Mouse (Mus musculus) heart, embryonic 16.5 days (tissue): ENCODE measurements around the gene Efnb1. TPM values are rescaled to one million over a fixed set of nuclear protein-coding genes. Genes with fewer than 3 reads are reported as not detected.
A peak's percentile ranks its signal among the peaks of the same experiment; 100 is the strongest.

Experiments used
- ATAC-seq: fragments of 200-750 bp; cut with Nextera tagmentation; replicated peaks from 2 replicates; pipeline ENCODE4 v1.8.0; 2017; ENCODE audit warnings: moderate number of reproducible peaks; ENCODE audit not compliant: insufficient read depth, low FRiP score; ENCODE audit errors: extremely low read depth
- H3K27ac ChIP-seq: fragments of 300-500 bp; sonication (generic); 2 replicates; pipeline ENCODE4 v1.5.1; 2014; ENCODE audit warnings: mild to moderate bottlenecking, low read length, control low read depth, moderate library complexity
- H3K27me3 ChIP-seq: fragments of 300-500 bp; sonication (generic); 2 replicates; pipeline ENCODE4 v1.6.1; 2014; ENCODE audit warnings: low read length, mixed read lengths; ENCODE audit not compliant: control insufficient read depth, insufficient read depth
- H3K36me3 ChIP-seq: fragments of 300-500 bp; sonication (generic); 2 replicates; pipeline ENCODE4 v1.6.1; 2014; ENCODE audit not compliant: control insufficient read depth, insufficient read depth
- H3K4me1 ChIP-seq: fragments of 300-500 bp; sonication (generic); 2 replicates; pipeline ENCODE4 v1.6.1; 2014; ENCODE audit warnings: low read length, mixed read lengths; ENCODE audit not compliant: control insufficient read depth, insufficient read depth
- H3K4me2 ChIP-seq: fragments of 300-500 bp; sonication (generic); 2 replicates; pipeline ENCODE4 v1.6.1; 2014; ENCODE audit warnings: low read depth, mild to moderate bottlenecking, control low read depth, low read length
- H3K4me3 ChIP-seq: fragments of 300-500 bp; sonication (generic); 2 replicates; pipeline ENCODE4 v1.5.1; 2014; ENCODE audit warnings: mild to moderate bottlenecking, control low read depth, low read length
- H3K9ac ChIP-seq: fragments of 300-500 bp; sonication (generic); 2 replicates; pipeline ENCODE4 v1.6.1; 2014; ENCODE audit warnings: low read length, control low read depth
- H3K9me3 ChIP-seq: fragments of 300-500 bp; sonication (generic); replicated peaks from 2 replicates; pipeline ENCODE4 v1.6.1; 2016; ENCODE audit warnings: low read length; ENCODE audit not compliant: control insufficient read depth
- WGBS: fragments of 180-500 bp; shearing (Covaris S2); extraction: QIAGEN DNeasy Blood & Tissue Kit; methylation state at CpG from one replicate; pipeline ENCODE4 v1.1.7; 2014; 5-methylcytosine and 5-hydroxymethylcytosine counted together
- polyA plus RNA-seq: library from polyadenylated mRNA; unstranded; fragments of >200 nt; fragmentation: Nextera tagmentation; extraction: Ambion mirVana; gene quantifications from 2 replicates; pipeline ENCODE4 v1.2.1, GENCODE M21; 2015

Efnb1 gene
- polyA plus RNA-seq, 1 experiment from 2014 or later: 17.4 TPM

DNA sequence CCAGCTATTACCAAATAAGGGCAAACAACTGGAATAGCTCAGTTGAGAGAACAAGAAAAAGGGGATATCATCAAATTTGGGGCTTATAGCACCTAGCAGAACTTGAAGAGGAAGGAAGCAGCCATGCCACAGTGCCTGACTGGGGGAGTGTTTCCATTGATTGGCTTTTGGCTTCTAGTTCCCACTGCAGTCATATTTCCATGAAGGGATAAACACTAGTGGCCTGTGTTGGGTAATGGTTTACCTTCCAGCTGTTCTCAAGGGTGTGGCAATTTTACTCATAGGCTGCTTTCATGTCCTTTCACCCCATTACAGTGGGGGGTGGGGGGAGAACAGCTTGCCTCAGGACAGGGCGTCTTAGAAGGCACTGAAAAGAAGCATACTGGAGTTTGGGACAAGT is 31.1 kb downstream of the Efnb1 start:
- Histone ChIP-seq H3K9ac (no peak overlapping the region), H3K27ac (no peak overlapping the region), H3K4me3 (no peak overlapping the region), H3K4me1 (peaks cover 3% of the 10 kb centered on the region), H3K36me3 (no peaks in the 10 kb centered on the region), H3K9me3 (no peaks in the 10 kb centered on the region), H3K4me2 (no peak overlapping the region), H3K27me3 (peaks cover 9% of the 10 kb centered on the region; the same call in 1 of the 2 replicates)
- WGBS: 80% methylated on average over 1 of the region's 1 CpGs
- ATAC-seq: no peak

DNA sequence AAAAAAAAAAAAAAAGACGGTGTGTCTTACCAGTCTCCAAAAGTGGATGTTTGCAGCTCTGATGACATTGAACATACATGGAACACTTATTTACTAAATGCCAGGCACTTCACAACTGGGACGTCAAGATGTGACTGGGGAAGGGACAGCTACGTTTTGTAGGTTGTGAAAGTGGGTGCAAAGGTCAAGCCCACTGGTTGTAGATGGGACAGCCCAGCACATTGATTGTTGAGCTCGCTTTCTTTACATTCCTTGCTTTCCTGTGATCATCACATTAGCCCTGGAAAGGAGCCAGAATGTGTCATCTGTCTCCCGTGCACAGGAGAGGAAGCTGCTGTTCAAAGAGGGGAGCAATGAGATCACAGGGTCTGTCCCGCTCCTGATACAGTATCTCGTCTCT is 31.6 kb downstream of the Efnb1 start:
- H3K9me3 ChIP-seq: no peaks in the 10 kb centered on the region
- H3K9ac ChIP-seq: no peak overlapping the region
- no peaks in the 10 kb centered on the region for H3K36me3 ChIP-seq
- no peak overlapping the region for H3K27ac ChIP-seq
- 49% methylated on average over 7 of the region's 7 CpGs for WGBS
- peaks cover 3% of the 10 kb centered on the region for H3K4me1 ChIP-seq
- peaks cover 9% of the 10 kb centered on the region; the same call in 1 of the 2 replicates for H3K27me3 ChIP-seq
- H3K4me3 ChIP-seq: no peak overlapping the region
- no peak overlapping the region for H3K4me2 ChIP-seq
- no peak for ATAC-seq

DNA sequence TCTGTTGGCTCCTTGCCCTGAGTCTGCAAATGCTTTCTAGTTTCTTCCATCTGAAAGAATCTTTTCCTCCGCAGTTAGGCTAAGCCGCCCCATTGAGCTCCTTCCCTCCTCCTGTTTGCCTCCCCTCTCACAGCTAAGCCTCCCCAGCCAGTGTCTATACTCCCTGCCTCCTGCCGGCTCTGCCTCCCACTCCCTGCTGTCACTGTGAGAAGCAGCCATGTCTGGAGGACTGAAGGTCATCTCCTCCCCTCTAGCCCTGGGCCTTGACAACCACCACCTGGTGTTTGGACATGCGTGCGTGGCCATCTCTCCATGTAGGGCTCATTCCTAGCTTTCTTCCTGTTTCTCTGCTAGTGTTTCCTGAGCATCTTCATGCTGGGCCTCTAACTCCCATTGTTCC is 36.4 kb downstream of the Efnb1 start:
- no peaks in the 10 kb centered on the region for H3K36me3 ChIP-seq
- peak; percentile 37; the same call in 1 of the 2 replicates for ATAC-seq
- H3K9ac ChIP-seq: no peak overlapping the region
- H3K4me3 ChIP-seq: no peak overlapping the region
- peaks cover 8% of the 10 kb centered on the region; the same call in 1 of the 2 replicates for H3K27me3 ChIP-seq
- H3K9me3 ChIP-seq: no peaks in the 10 kb centered on the region
- no peak overlapping the region for H3K4me2 ChIP-seq
- WGBS: 56% methylated on average over 5 of the region's 5 CpGs
- H3K4me1 ChIP-seq: no peaks in the 10 kb centered on the region
- H3K27ac ChIP-seq: no peak overlapping the region

DNA sequence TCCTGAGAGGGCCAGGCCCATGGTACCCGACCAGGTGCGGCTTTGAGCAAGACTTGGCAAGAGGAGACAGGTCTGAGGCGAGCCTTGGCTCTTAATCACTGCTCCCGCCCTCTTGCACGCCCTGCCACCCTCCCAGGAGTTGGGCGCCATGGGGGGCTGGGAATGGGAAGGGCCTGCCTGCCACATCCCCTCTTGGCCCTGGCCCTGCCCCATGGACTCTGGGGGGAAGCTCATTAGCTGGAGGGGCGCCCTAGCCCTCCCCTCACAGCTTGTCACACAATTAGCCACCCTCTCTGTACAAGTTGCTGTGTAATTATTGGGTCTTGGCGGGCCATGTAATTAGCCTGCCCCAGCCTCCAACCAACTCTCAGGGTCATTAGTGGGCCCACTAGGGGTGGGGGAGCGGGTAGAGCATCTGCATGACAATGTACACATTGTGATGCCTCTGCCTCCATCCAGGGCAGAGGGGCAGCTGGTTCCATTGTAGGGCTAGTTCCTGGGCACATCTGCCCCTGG is 49.2 kb downstream of the Efnb1 start:
- H3K4me2 ChIP-seq: no peak overlapping the region
- WGBS: 84% methylated on average over 7 of the region's 9 CpGs
- no peak overlapping the region for H3K4me3 ChIP-seq
- H3K36me3 ChIP-seq: no peaks in the 10 kb centered on the region
- no peak for ATAC-seq
- no peak overlapping the region for H3K9ac ChIP-seq
- no peak overlapping the region for H3K27ac ChIP-seq
- no peaks in the 10 kb centered on the region; the same call in none of the 2 replicates for H3K27me3 ChIP-seq
- H3K9me3 ChIP-seq: no peaks in the 10 kb centered on the region
- H3K4me1 ChIP-seq: no peaks in the 10 kb centered on the region

DNA sequence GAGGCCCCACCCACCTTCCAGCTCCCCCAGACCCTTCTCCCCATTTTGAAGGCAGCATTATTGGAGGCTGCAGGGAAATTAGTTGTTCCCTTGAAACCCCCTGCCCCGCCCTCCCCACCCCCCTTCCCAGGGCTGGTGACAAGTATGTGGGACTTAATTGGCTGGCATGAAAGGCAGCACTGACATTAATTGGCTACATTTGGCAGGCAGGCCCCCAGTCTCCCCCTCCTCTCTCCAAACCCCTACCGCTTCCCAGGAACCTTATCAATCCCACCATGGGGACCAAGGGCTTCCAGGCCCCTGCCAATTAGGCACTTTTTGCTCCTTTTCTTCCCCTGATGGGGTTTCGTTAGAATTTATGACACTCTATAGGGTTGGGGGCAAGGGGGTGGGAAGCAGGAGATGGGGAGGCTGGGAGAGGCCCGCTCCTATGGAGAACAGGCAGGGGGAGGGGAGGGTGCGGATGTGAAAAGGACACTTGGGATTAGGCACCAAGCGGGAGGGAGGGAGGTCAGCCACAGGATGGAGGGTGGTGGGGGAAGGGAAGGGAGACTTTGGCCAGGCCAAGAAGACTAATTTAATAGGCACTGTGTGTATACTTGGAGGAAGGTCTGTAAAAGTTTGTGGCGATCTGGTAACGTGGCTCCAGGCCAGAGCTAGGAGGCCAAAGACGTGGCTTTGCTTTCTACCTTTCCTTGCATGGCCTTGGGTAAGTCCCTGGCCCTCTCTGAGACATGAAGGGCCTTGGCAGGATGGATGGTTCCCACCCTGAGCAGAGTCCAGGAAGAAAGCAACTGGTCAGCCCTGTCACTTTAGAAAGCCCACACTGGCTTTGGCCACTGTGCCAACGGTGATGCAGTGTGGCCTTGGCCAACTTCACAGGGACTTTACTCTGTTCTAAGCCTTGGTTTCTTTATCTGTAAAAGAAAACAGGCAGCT is 50.8 kb downstream of the Efnb1 start:
- 65% methylated on average over 10 of the region's 10 CpGs for WGBS
- peaks cover 6% of the 10 kb centered on the region for H3K27me3 ChIP-seq
- no peaks in the 10 kb centered on the region for H3K9me3 ChIP-seq
- H3K9ac ChIP-seq: no peak overlapping the region
- no peaks in the 10 kb centered on the region for H3K36me3 ChIP-seq
- no peak overlapping the region for H3K4me2 ChIP-seq
- ATAC-seq: no peak
- H3K4me3 ChIP-seq: no peak overlapping the region
- H3K27ac ChIP-seq: no peak overlapping the region
- H3K4me1 ChIP-seq: no peaks in the 10 kb centered on the region

DNA sequence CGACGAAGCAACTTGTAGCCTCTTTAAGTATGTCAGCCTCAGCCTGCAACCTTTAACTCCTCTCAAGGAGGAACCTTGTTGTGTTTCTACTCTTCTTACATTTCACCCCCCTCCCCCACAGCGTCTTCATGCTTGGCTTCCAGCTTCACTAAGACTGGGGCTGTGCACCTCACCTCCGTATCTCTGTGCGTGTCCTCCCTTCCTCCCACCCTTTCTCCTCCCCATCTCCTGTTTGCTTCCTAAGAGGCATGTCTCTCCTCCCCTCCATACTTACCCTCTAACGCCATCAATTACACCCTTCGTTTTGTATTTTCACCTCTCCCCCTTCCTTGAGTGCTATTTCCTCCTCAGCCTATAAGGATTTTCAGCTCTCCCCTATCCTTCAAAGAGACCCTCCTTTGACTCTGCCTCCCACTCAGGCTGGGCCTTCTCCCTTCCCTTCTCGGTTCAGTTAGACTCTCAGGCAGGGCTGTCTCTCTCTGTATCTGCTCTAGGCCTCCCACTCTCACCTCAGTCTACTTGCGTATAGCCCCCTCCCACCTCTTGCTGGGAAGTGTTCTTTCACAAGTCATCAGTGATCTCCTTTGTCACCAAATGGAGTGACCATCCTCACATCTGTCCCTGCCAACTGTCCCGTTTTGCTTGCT is 55.6 kb downstream of the Efnb1 start:
- Histone ChIP-seq H3K36me3 (no peaks in the 10 kb centered on the region), H3K27ac (no peak overlapping the region), H3K9me3 (no peaks in the 10 kb centered on the region), H3K9ac (no peak overlapping the region), H3K4me2 (no peak overlapping the region), H3K27me3 (peaks cover 10% of the 10 kb centered on the region; the same call in 1 of the 2 replicates), H3K4me1 (peaks cover 1% of the 10 kb centered on the region), H3K4me3 (no peak overlapping the region)
- 58% methylated on average over 10 of the region's 10 CpGs for WGBS
- ATAC-seq: no peak

DNA sequence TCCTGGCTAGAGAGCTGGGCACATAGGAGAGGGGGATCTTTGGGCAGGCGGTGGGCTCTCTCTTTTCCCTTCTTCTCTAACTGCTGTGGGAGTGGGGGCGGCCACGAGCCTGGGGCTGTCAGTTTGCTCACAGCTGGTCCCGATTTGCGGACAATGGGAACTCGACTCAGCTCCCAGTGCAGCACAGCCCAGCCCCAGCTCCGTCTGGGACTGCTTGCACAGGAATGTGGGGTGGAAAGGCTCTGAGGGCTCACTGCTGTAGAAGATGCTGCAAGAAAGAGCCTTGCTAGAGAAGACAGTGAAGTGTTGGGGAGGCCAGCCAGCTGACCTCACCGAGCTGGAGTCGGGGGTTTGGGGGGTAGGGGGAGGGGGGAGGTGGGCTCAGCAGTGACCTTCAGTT is 61.0 kb downstream of the Efnb1 start:
- WGBS: 43% methylated on average over 8 of the region's 9 CpGs
- H3K9ac ChIP-seq: no peak overlapping the region
- H3K4me2 ChIP-seq: no peak overlapping the region
- peaks cover 4% of the 10 kb centered on the region; the same call in 1 of the 2 replicates for H3K27me3 ChIP-seq
- H3K4me1 ChIP-seq: peaks cover 18% of the 10 kb centered on the region
- H3K27ac ChIP-seq: no peak overlapping the region
- H3K9me3 ChIP-seq: no peaks in the 10 kb centered on the region
- ATAC-seq: no peak
- no peaks in the 10 kb centered on the region for H3K36me3 ChIP-seq
- H3K4me3 ChIP-seq: no peak overlapping the region

DNA sequence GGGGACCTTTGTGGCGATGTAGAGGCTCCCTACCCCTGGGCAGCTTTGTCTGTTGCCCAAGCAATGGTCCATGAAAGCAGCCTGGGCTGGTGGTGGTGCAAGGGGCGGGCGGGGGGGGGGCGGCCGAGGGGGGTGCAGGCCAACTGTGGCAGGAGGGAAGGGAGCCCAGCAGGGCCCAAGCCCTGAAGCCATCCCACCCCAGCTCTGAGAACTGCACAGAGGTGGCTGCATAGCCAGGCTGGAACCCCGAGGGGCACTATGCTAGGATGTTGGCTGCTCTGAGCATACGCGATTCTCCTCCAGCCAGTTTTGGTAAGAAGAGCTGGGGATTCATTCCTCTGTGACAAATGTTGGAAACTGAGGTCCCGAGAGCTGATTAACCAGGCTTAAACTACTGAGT is 62.6 kb downstream of the Efnb1 start:
- Histone ChIP-seq H3K4me3 (peak overlapping the region; percentile 40), H3K27me3 (peaks cover 2% of the 10 kb centered on the region; the same call in 1 of the 2 replicates), H3K36me3 (no peaks in the 10 kb centered on the region), H3K9ac (peak overlapping the region; percentile 64), H3K4me1 (peaks cover 18% of the 10 kb centered on the region), H3K27ac (peak overlapping the region; percentile 98), H3K4me2 (peak overlapping the region; percentile 63), H3K9me3 (no peaks in the 10 kb centered on the region)
- 40% methylated on average over 6 of the region's 9 CpGs for WGBS
- no peak for ATAC-seq
